In genomic region chr4:149988931-149989556, GRCm38 (mm10) we compare ENCODE assay signal across 8 mouse cellular contexts. TPM values are rescaled to one million over a fixed set of nuclear protein-coding genes. Genes with fewer than 3 reads are reported as not detected.
DNase-seq lines count a peak whose midpoint lies in the region; ATAC-seq lines count a peak whose summit lies in the region.

No protein-coding gene starts in this region.

- peak; percentile 89 to 95 for ATAC-seq in hematopoietic stem cell, adult 5-6 weeks (replicated peaks in 1 of 2; ENCODE audit: insufficient read depth in 1 of 2, low FRiP score in 2 of 2, low TSS enrichment in 1 of 2, low read depth in 1 of 2, poor library complexity in 2 of 2, severe bottlenecking in 2 of 2)

- DNase-seq in Muller cell, postnatal 12 days (ENCODE audit: inconsistent ontology term) = peak; percentile 84
- DNase-seq in cerebellum, adult 9-10 months = peak; percentile 91
- DNase-seq in forelimb bud, embryonic 11.5 days (ENCODE audit: low read depth, low spot score) = peak; percentile 76
- DNase-seq in layer of hippocampus, postnatal 10 days (ENCODE audit: low spot score in 2 of 2) = peak; percentile 83 to 88
- DNase-seq in lung, postnatal 14 days = peak; percentile 93
- DNase-seq in retina, adult 2 months (ENCODE audit: low read depth, low spot score) = peak; percentile 65
- DNase-seq in thymus, postnatal 36 days = peak; percentile 91 to 93

RNA-seq across cellular contexts. Expression of gene H6pd, which starts 19.8 kb away (rescaled TPM):
- 22.7 and 26.6 TPM in 2 replicates for total RNA-seq in hematopoietic stem cell, adult 5-6 weeks (2017)
- total RNA-seq in layer of hippocampus, postnatal 10 days (2021) = 10 to 100 TPM; 10.7 to 12.8 TPM

RNA-seq across cellular contexts. Expression of gene Spsb1, which starts 34.2 kb away (rescaled TPM):
- 0.30 TPM in 1 of 2 replicates, not detected in the other for total RNA-seq in hematopoietic stem cell, adult 5-6 weeks (2017)
- 10 to 100 TPM; 16.7 to 19.9 TPM for total RNA-seq in layer of hippocampus, postnatal 10 days (2021)

Comparison
In these comparisons a context has a peak if more than half of its experiments do, and no peak if none do; other contexts are left out.
1. Peak in every context shown above with its lines: DNase-seq and ATAC-seq.
2. RNA of gene Spsb1, which starts 34.2 kb away (total RNA-seq): 16.7 to 19.9 TPM in layer of hippocampus, postnatal 10 days; 0.30 TPM in hematopoietic stem cell, adult 5-6 weeks; every median in the first group is over 10 times any median in the second.